Mouse (Mus musculus): ENCODE measurements around the gene Sectm1a. TPM values are rescaled to one million over a fixed set of nuclear protein-coding genes. Genes with fewer than 3 reads are reported as not detected.
"Not testable (repeated sequence)": the region's sequence is repeated elsewhere in the genome, so short reads cannot be mapped to it uniquely, and the experiment has no call there.

Gene Sectm1a
- polyA plus RNA-seq, 3 experiments from 2014 or later = not detected

- ATAC-seq = no peak
These were observed 8.9 kb upstream of the Sectm1a start for GRCm38 (mm10) chr11:121089756-121090546.

- ATAC-seq = no peak
These were observed 8.0 kb upstream of the Sectm1a start for GRCm38 (mm10) chr11:121088997-121089396.

GRCm38 (mm10) chr11:121086296-121086695, 5.3 kb upstream of the Sectm1a start:
- no peak for ATAC-seq

- no peak for ATAC-seq
These were observed 4.2 kb upstream of the Sectm1a start for GRCm38 (mm10) chr11:121085181-121085580.

GRCm38 (mm10) chr11:121082857-121083500, 2.0 kb upstream of the Sectm1a start:
- ATAC-seq = peak; percentile 92

GRCm38 (mm10) chr11:121082250-121082649, 1.2 kb upstream of the Sectm1a start:
- peak; percentile 15 for ATAC-seq

GRCm38 (mm10) chr11:121080330-121080729, 690 bp downstream of the Sectm1a start:
- no peak for ATAC-seq

GRCm38 (mm10) chr11:121075655-121076054, 5.4 kb downstream of the Sectm1a start:
- ATAC-seq = no peak

- not testable (repeated sequence) for ATAC-seq
These were observed 11.4 kb downstream of the Sectm1a start for GRCm38 (mm10) chr11:121069662-121070061.

GRCm38 (mm10) chr11:121067895-121068294, 13.1 kb downstream of the Sectm1a start:
- ATAC-seq = no peak

- ATAC-seq = peak; percentile 50
These were observed 16.8 kb downstream of the Sectm1a start for GRCm38 (mm10) chr11:121064197-121064596.

GRCm38 (mm10) chr11:121063379-121063778, 17.6 kb downstream of the Sectm1a start, which contains the start of gene Sectm1b:
Sectm1b (minus strand) TSS chr11:121063569.
- no peak for ATAC-seq

GRCm38 (mm10) chr11:121061615-121062014, 19.4 kb downstream of the Sectm1a start:
- ATAC-seq = no peak

GRCm38 (mm10) chr11:121060401-121061067, 20.5 kb downstream of the Sectm1a start:
- ATAC-seq = not testable (repeated sequence)

GRCm38 (mm10) chr11:121059471-121059870, 21.5 kb downstream of the Sectm1a start:
- no peak for ATAC-seq

GRCm38 (mm10) chr11:121058956-121059355, 22.1 kb downstream of the Sectm1a start:
- no peak for ATAC-seq

- ATAC-seq = no peak
These were observed 22.9 kb downstream of the Sectm1a start for GRCm38 (mm10) chr11:121058122-121058521.

- ATAC-seq = no peak
These were observed 24.3 kb downstream of the Sectm1a start for GRCm38 (mm10) chr11:121056536-121057236.

- no peak for ATAC-seq
These were observed 27.5 kb downstream of the Sectm1a start for GRCm38 (mm10) chr11:121053536-121053935.

GRCm38 (mm10) chr11:121052387-121052786, 28.6 kb downstream of the Sectm1a start:
- no peak for ATAC-seq

- ATAC-seq = no peak
These were observed 29.2 kb downstream of the Sectm1a start for GRCm38 (mm10) chr11:121051793-121052192.

- no peak for ATAC-seq
These were observed 31.2 kb downstream of the Sectm1a start for GRCm38 (mm10) chr11:121049840-121050239.
